Mouse (Mus musculus) testis, adult 2 months (tissue): ENCODE measurements around the gene Npr3. TPM values are rescaled to one million over a fixed set of nuclear protein-coding genes. Genes with fewer than 3 reads are reported as not detected.

Experiments
- H3K27ac ChIP-seq: fragments of 200-500 bp; 2 replicates; pipeline ENCODE4 v1.5.1; 2012; ENCODE audit warnings: low read depth, low read length; ENCODE audit not compliant: control insufficient read depth, insufficient read depth
- H3K27me3 ChIP-seq: fragments of 200-500 bp; 2 replicates; pipeline ENCODE4 v1.6.1; 2012; ENCODE audit warnings: mild to moderate bottlenecking, low read length, moderate library complexity; ENCODE audit not compliant: control insufficient read depth, insufficient read depth
- H3K36me3 ChIP-seq: fragments of 200-500 bp; 2 replicates; pipeline ENCODE4 v1.6.1; 2012; ENCODE audit warnings: mild to moderate bottlenecking, low read length; ENCODE audit not compliant: control insufficient read depth, insufficient read depth
- H3K4me1 ChIP-seq: fragments of 200-500 bp; 2 replicates; pipeline ENCODE4 v1.6.1; 2012; ENCODE audit warnings: low read length; ENCODE audit not compliant: control insufficient read depth, insufficient read depth
- H3K4me3 ChIP-seq: fragments of 200-500 bp; 2 replicates; pipeline ENCODE4 v1.5.1; 2012; ENCODE audit warnings: low read depth, mild to moderate bottlenecking, low read length, moderate library complexity, mixed read lengths; ENCODE audit not compliant: control insufficient read depth
- CTCF ChIP-seq: fragments of 200-500 bp; IDR thresholded peaks from 2 replicates; pipeline ENCODE4 v1.5.1; 2012; ENCODE audit warnings: low read depth, mild to moderate bottlenecking, inconsistent platforms, low read length, moderate library complexity; ENCODE audit not compliant: control insufficient read depth, insufficient read depth, insufficient replicate concordance
- POLR2A ChIP-seq: fragments of 200-500 bp; IDR thresholded peaks from 2 replicates; pipeline ENCODE4 v1.6.1; 2012; ENCODE audit warnings: low read depth, mild to moderate bottlenecking, inconsistent platforms, low read length, moderate library complexity; ENCODE audit not compliant: control insufficient read depth
- polyA plus RNA-seq: library from polyadenylated mRNA; depleted of rRNA; stranded (reverse); fragments of >200 nt; gene quantifications from 2 replicates; pipeline ENCODE4 v1.2.3, GENCODE M21; 2012

The Npr3 gene
- polyA plus RNA-seq, 1 experiment, result 1.4 TPM

GRCm38 (mm10) chr15:11940855-11941254 lies 33.8 kb upstream of the Npr3 start:
- Histone ChIP-seq H3K36me3 (no peaks in the 10 kb centered on the region), H3K4me3 (no peak overlapping the region), H3K4me1 (no peaks in the 10 kb centered on the region), H3K27me3 (no peaks in the 10 kb centered on the region), H3K27ac (no peak overlapping the region)
- no peak for TF ChIP-seq CTCF

GRCm38 (mm10) chr15:11927742-11928141 lies 20.7 kb upstream of the Npr3 start:
- Histone ChIP-seq H3K36me3 (no peaks in the 10 kb centered on the region), H3K27ac (no peak overlapping the region), H3K4me1 (no peaks in the 10 kb centered on the region), H3K4me3 (no peak overlapping the region), H3K27me3 (no peaks in the 10 kb centered on the region)
- TF ChIP-seq CTCF (no peak), POLR2A (no peak)

- H3K36me3 ChIP-seq, result no peaks in the 10 kb centered on the region
- peaks cover 3% of the 10 kb centered on the region; the same call in 1 of the 2 replicates for H3K4me1 ChIP-seq
- TF ChIP-seq POLR2A (no peak), CTCF (no peak)
Observed at GRCm38 (mm10) chr15:11914101-11914500, 7.0 kb upstream of the Npr3 start.

GRCm38 (mm10) chr15:11909875-11910274 lies 2.8 kb upstream of the Npr3 start:
- Histone ChIP-seq H3K36me3 (no peaks in the 10 kb centered on the region), H3K27me3 (no peaks in the 10 kb centered on the region; the same call in 1 of the 2 replicates), H3K27ac (no peak overlapping the region), H3K4me1 (peaks cover 14% of the 10 kb centered on the region), H3K4me3 (no peak overlapping the region)
- no peak for TF ChIP-seq CTCF
- no peak for TF ChIP-seq POLR2A

More at GRCm38 (mm10) chr15:11914101-11914500, 7.0 kb upstream of the Npr3 start:
- no peak overlapping the region; the same call in 1 of the 2 replicates for H3K4me3 ChIP-seq
- H3K27me3 ChIP-seq, result no peaks in the 10 kb centered on the region
- H3K27ac ChIP-seq, result no peak overlapping the region

- H3K27ac ChIP-seq, result no peak overlapping the region
- H3K4me1 ChIP-seq, result peaks cover 30% of the 10 kb centered on the region
- TF ChIP-seq POLR2A (no peak), CTCF (no peak)
- no peaks in the 10 kb centered on the region; the same call in 1 of the 2 replicates for H3K27me3 ChIP-seq
- peak overlapping the region; percentile 73 for H3K4me3 ChIP-seq
- H3K36me3 ChIP-seq, result no peaks in the 10 kb centered on the region
Observed at GRCm38 (mm10) chr15:11908166-11908565, 1.1 kb upstream of the Npr3 start.

- TF ChIP-seq CTCF, result no peak
- TF ChIP-seq POLR2A, result no peak
- H3K36me3 ChIP-seq, result no peaks in the 10 kb centered on the region
- H3K27ac ChIP-seq, result no peak overlapping the region
- no peaks in the 10 kb centered on the region; the same call in 1 of the 2 replicates for H3K27me3 ChIP-seq
- peaks cover 32% of the 10 kb centered on the region for H3K4me1 ChIP-seq
- H3K4me3 ChIP-seq, result peak overlapping the region; percentile 69
Observed at GRCm38 (mm10) chr15:11906021-11906570, 991 bp downstream of the Npr3 start.

- peaks cover 32% of the 10 kb centered on the region for H3K4me1 ChIP-seq
- peak overlapping the region; percentile 78 for H3K4me3 ChIP-seq
- H3K36me3 ChIP-seq, result no peaks in the 10 kb centered on the region
- TF ChIP-seq POLR2A (no peak), CTCF (no peak)
- no peaks in the 10 kb centered on the region; the same call in 1 of the 2 replicates for H3K27me3 ChIP-seq
- H3K27ac ChIP-seq, result no peak overlapping the region
Observed at GRCm38 (mm10) chr15:11904848-11905672, 2.0 kb downstream of the Npr3 start.
